Mouse (Mus musculus): ENCODE results near the gene Lamc3. TPM values are rescaled to one million over a fixed set of nuclear protein-coding genes. Genes with fewer than 3 reads are reported as not detected.

The Lamc3 gene
- polyA plus RNA-seq, 1 experiment from 2014 or later, result 0.48 TPM

DNA sequence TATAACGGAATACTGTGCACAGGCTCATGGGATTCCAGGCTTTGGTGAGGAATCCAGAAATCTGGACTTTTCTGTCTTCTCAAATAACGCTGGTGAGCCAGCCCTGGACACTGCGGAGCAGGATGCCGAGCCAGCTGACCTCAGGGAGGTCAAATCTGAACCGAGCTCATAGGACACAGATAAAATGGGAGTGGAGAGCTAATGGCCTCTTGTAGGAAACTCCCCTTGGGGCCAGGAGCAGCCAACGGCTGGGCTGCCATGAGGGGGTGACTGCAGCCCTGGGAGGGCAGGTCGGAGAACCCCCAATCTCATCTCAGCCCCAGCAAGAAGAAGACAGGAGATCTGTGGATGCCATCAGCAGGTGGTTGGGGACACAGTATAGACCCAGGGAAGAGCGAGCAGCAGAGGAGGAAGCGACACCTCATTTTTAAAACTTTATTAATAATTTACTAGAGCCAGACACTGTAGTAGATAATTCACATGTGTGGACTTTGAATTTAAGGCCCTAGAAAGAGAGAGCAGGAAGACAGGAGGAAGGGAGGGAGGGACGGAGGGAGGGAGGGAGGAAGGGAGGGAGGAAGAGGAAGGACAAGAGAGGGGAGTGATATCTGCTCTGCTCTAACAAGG lies 18.4 kb upstream of the Lamc3 start:
- ATAC-seq (replicated peaks; ENCODE audit: low FRiP score), result no peak
- WGBS, result 56% methylated on average over 10 of the region's 10 CpGs
- no peak overlapping the region for H3K27ac ChIP-seq (ENCODE audit: low read depth, low read length)
- H3K4me1 ChIP-seq (replicated peaks; ENCODE audit: control insufficient read depth, insufficient read depth, low read length), result no peaks in the 10 kb centered on the region
- no peak overlapping the region for H3K4me3 ChIP-seq (ENCODE audit: low read depth, low read length)
- no peak overlapping the region for H3K4me2 ChIP-seq
- no peak overlapping the region for H3K9ac ChIP-seq (ENCODE audit: low read depth, low read length)
- H3K9me3 ChIP-seq (ENCODE audit: control insufficient read depth, low read length), result no peaks in the 10 kb centered on the region
- no peaks in the 10 kb centered on the region for H3K36me3 ChIP-seq (ENCODE audit: control insufficient read depth, insufficient read depth, low read length)
- no peak for DNase-seq (ENCODE audit: low spot score)
- 0 out of 2 replicates have a peak, but pooled peaks cover 2% of the 10 kb centered on the region for H3K27me3 ChIP-seq (replicated peaks; ENCODE audit: control insufficient read depth, insufficient read depth, low read length)

DNA sequence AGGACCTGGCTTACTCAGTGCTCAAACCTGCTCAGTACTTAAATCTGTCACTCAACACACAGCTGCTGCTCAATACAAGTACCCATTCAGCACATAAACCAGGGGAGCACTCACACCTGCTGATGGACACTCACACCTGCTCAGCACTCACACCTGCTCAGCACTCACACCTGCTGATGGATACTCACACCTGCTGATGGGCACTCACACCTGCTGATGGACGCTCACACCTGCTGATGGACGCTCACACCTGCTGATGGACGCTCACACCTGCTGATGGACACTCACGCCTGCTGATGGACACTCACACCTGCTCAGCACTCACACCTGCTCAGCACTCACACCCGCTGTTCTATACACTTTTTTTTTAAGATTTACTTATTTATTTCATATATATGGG lies 17.4 kb upstream of the Lamc3 start:
- ATAC-seq (replicated peaks; ENCODE audit: low FRiP score) (no peak), DNase-seq (ENCODE audit: low spot score) (no peak)
- Histone ChIP-seq H3K4me1 (replicated peaks; ENCODE audit: control insufficient read depth, insufficient read depth, low read length) (no peaks in the 10 kb centered on the region), H3K9ac (ENCODE audit: low read depth, low read length) (no peak overlapping the region), H3K9me3 (ENCODE audit: control insufficient read depth, low read length) (no peaks in the 10 kb centered on the region), H3K4me2 (no peak overlapping the region), H3K27ac (ENCODE audit: low read depth, low read length) (no peak overlapping the region), H3K27me3 (replicated peaks; ENCODE audit: control insufficient read depth, insufficient read depth, low read length) (peaks cover 7% of the 10 kb centered on the region; the same call in 1 of the 2 replicates), H3K4me3 (ENCODE audit: low read depth, low read length) (no peak overlapping the region), H3K36me3 (ENCODE audit: control insufficient read depth, insufficient read depth, low read length) (no peaks in the 10 kb centered on the region)
- 84% methylated on average over 5 of the region's 5 CpGs for WGBS

- Histone ChIP-seq H3K9ac (ENCODE audit: low read depth, low read length) (no peak overlapping the region), H3K4me1 (replicated peaks; ENCODE audit: control insufficient read depth, insufficient read depth, low read length) (no peaks in the 10 kb centered on the region), H3K4me3 (ENCODE audit: low read depth, low read length) (no peak overlapping the region), H3K9me3 (ENCODE audit: control insufficient read depth, low read length) (no peaks in the 10 kb centered on the region), H3K27me3 (replicated peaks; ENCODE audit: control insufficient read depth, insufficient read depth, low read length) (peaks cover 13% of the 10 kb centered on the region; the same call in 1 of the 2 replicates), H3K4me2 (no peak overlapping the region), H3K36me3 (ENCODE audit: control insufficient read depth, insufficient read depth, low read length) (no peaks in the 10 kb centered on the region), H3K27ac (ENCODE audit: low read depth, low read length) (no peak overlapping the region)
- WGBS, result 58% methylated on average over 3 of the region's 3 CpGs
- DNase-seq (ENCODE audit: low spot score) (no peak), ATAC-seq (replicated peaks; ENCODE audit: low FRiP score) (no peak)
Measured at GRCm38 (mm10) chr2:31870683-31871082, 16.4 kb upstream of the Lamc3 start.

- H3K27me3 ChIP-seq (replicated peaks; ENCODE audit: control insufficient read depth, insufficient read depth, low read length), result peaks cover 37% of the 10 kb centered on the region
- WGBS, result 72% methylated on average over 26 of the region's 26 CpGs
- H3K4me3 ChIP-seq (ENCODE audit: low read depth, low read length), result no peak overlapping the region
- no peaks in the 10 kb centered on the region for H3K9me3 ChIP-seq (ENCODE audit: control insufficient read depth, low read length)
- no peak overlapping the region for H3K9ac ChIP-seq (ENCODE audit: low read depth, low read length)
- no peaks in the 10 kb centered on the region for H3K4me1 ChIP-seq (replicated peaks; ENCODE audit: control insufficient read depth, insufficient read depth, low read length)
- H3K36me3 ChIP-seq (ENCODE audit: control insufficient read depth, insufficient read depth, low read length), result no peaks in the 10 kb centered on the region
- DNase-seq (ENCODE audit: low spot score), result no peak
- no peak overlapping the region for H3K27ac ChIP-seq (ENCODE audit: low read depth, low read length)
- no peak for ATAC-seq (replicated peaks; ENCODE audit: low FRiP score)
- no peak overlapping the region for H3K4me2 ChIP-seq
Measured at GRCm38 (mm10) chr2:31874290-31874855, 12.7 kb upstream of the Lamc3 start.

GRCm38 (mm10) chr2:31876446-31876845 lies 10.6 kb upstream of the Lamc3 start:
- no peak overlapping the region for H3K4me2 ChIP-seq

GRCm38 (mm10) chr2:31878610-31879009 lies 8.5 kb upstream of the Lamc3 start:
- no peak overlapping the region for H3K4me2 ChIP-seq
- H3K27ac ChIP-seq (ENCODE audit: low read depth, low read length), result no peak overlapping the region
- no peaks in the 10 kb centered on the region for H3K36me3 ChIP-seq (ENCODE audit: control insufficient read depth, insufficient read depth, low read length)
- WGBS, result 77% methylated on average over 17 of the region's 17 CpGs
- H3K4me1 ChIP-seq (replicated peaks; ENCODE audit: control insufficient read depth, insufficient read depth, low read length), result no peaks in the 10 kb centered on the region
- H3K9me3 ChIP-seq (ENCODE audit: control insufficient read depth, low read length), result no peaks in the 10 kb centered on the region
- H3K4me3 ChIP-seq (ENCODE audit: low read depth, low read length), result no peak overlapping the region
- DNase-seq (ENCODE audit: low spot score) (no peak), ATAC-seq (replicated peaks; ENCODE audit: low FRiP score) (no peak)
- peaks cover 70% of the 10 kb centered on the region for H3K27me3 ChIP-seq (replicated peaks; ENCODE audit: control insufficient read depth, insufficient read depth, low read length)
- H3K9ac ChIP-seq (ENCODE audit: low read depth, low read length), result no peak overlapping the region

More at GRCm38 (mm10) chr2:31876446-31876845, 10.6 kb upstream of the Lamc3 start:
- ATAC-seq (replicated peaks; ENCODE audit: low FRiP score), result no peak
- H3K9ac ChIP-seq (ENCODE audit: low read depth, low read length), result no peak overlapping the region
- H3K27me3 ChIP-seq (replicated peaks; ENCODE audit: control insufficient read depth, insufficient read depth, low read length), result peaks cover 48% of the 10 kb centered on the region
- no peaks in the 10 kb centered on the region for H3K9me3 ChIP-seq (ENCODE audit: control insufficient read depth, low read length)
- H3K4me1 ChIP-seq (replicated peaks; ENCODE audit: control insufficient read depth, insufficient read depth, low read length), result no peaks in the 10 kb centered on the region
- H3K27ac ChIP-seq (ENCODE audit: low read depth, low read length), result no peak overlapping the region
- WGBS, result 19% methylated on average over 12 of the region's 12 CpGs
- no peak for DNase-seq (ENCODE audit: low spot score)
- H3K4me3 ChIP-seq (ENCODE audit: low read depth, low read length), result no peak overlapping the region
- H3K36me3 ChIP-seq (ENCODE audit: control insufficient read depth, insufficient read depth, low read length), result no peaks in the 10 kb centered on the region

DNA sequence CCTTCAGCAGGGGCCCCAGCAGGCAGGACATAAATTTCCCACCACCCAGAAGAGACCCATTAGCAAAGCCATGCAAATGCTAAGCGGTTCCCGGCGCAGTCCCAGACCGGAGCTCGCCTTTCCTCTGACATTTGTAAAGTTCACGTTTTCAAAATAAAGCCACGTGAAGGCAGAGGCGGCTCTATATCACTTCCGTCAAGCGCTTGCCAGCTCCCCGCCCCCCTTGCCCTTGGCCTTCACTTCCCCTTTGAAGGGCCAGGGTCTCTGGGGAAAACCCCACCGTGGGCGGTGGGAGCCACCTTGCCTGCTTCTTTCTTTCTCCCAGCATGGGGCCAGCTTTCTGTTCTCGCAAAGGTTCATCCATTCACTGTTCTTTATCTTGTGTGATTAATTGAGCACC lies 6.2 kb upstream of the Lamc3 start:
- no peak overlapping the region for H3K4me3 ChIP-seq (ENCODE audit: low read depth, low read length)

DNA sequence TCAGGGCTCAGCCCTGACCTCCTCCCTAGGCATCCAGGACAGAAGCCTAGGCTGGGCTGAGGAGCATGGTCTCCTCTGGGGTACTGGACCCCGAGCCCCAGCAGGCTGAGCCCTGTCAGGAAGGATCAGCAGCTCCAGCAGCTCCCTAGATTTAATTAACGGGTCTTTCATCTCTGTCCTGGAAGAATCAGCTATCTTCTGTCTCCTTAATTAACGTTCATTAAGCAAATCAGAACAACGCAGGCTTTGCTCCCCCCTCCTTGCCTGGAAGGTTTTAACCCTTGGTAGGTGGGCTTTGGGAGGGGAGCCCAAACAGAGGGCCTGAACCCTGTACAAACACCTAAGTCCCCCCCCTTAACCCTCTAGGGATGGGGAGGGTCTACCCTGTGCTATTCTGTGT lies 4.0 kb upstream of the Lamc3 start:
- Histone ChIP-seq H3K4me3 (ENCODE audit: low read depth, low read length) (no peak overlapping the region), H3K27me3 (replicated peaks; ENCODE audit: control insufficient read depth, insufficient read depth, low read length) (peaks cover 79% of the 10 kb centered on the region), H3K9ac (ENCODE audit: low read depth, low read length) (no peak overlapping the region), H3K4me2 (no peak overlapping the region), H3K4me1 (replicated peaks; ENCODE audit: control insufficient read depth, insufficient read depth, low read length) (no peaks in the 10 kb centered on the region), H3K36me3 (ENCODE audit: control insufficient read depth, insufficient read depth, low read length) (no peaks in the 10 kb centered on the region), H3K9me3 (ENCODE audit: control insufficient read depth, low read length) (no peaks in the 10 kb centered on the region), H3K27ac (ENCODE audit: low read depth, low read length) (no peak overlapping the region)
- ATAC-seq (replicated peaks; ENCODE audit: low FRiP score) (no peak), DNase-seq (ENCODE audit: low spot score) (no peak)
- 26% methylated on average over 4 of the region's 4 CpGs for WGBS

More for the DNA sequence above, 6.2 kb upstream of the Lamc3 start:
- no peaks in the 10 kb centered on the region for H3K36me3 ChIP-seq (ENCODE audit: control insufficient read depth, insufficient read depth, low read length)
- ATAC-seq (replicated peaks; ENCODE audit: low FRiP score), result no peak
- H3K9ac ChIP-seq (ENCODE audit: low read depth, low read length), result no peak overlapping the region
- H3K27me3 ChIP-seq (replicated peaks; ENCODE audit: control insufficient read depth, insufficient read depth, low read length), result peaks cover 71% of the 10 kb centered on the region
- WGBS, result 9% methylated on average over 14 of the region's 14 CpGs
- no peaks in the 10 kb centered on the region for H3K9me3 ChIP-seq (ENCODE audit: control insufficient read depth, low read length)
- H3K4me2 ChIP-seq, result no peak overlapping the region; the same call in 1 of the 2 replicates
- no peak for DNase-seq (ENCODE audit: low spot score)
- H3K4me1 ChIP-seq (replicated peaks; ENCODE audit: control insufficient read depth, insufficient read depth, low read length), result no peaks in the 10 kb centered on the region
- no peak overlapping the region for H3K27ac ChIP-seq (ENCODE audit: low read depth, low read length)

- DNase-seq (ENCODE audit: low spot score), result no peak
- Histone ChIP-seq H3K9ac (ENCODE audit: low read depth, low read length) (no peak overlapping the region), H3K4me2 (no peak overlapping the region), H3K27ac (ENCODE audit: low read depth, low read length) (no peak overlapping the region), H3K4me1 (replicated peaks; ENCODE audit: control insufficient read depth, insufficient read depth, low read length) (no peaks in the 10 kb centered on the region), H3K4me3 (ENCODE audit: low read depth, low read length) (no peak overlapping the region), H3K27me3 (replicated peaks; ENCODE audit: control insufficient read depth, insufficient read depth, low read length) (peaks cover 84% of the 10 kb centered on the region), H3K9me3 (ENCODE audit: control insufficient read depth, low read length) (no peaks in the 10 kb centered on the region), H3K36me3 (ENCODE audit: control insufficient read depth, insufficient read depth, low read length) (no peaks in the 10 kb centered on the region)
- ATAC-seq (replicated peaks; ENCODE audit: low FRiP score), result no peak
- WGBS, result 27% methylated on average over 6 of the region's 6 CpGs
Measured at GRCm38 (mm10) chr2:31884806-31885205, 2.3 kb upstream of the Lamc3 start.
